Mouse (Mus musculus): ENCODE data around the gene Mfsd11. TPM values are rescaled to one million over a fixed set of nuclear protein-coding genes. Genes with fewer than 3 reads are reported as not detected.

Mfsd11 gene
- polyA plus RNA-seq, 1 experiment from 2014 or later: 33.3 TPM

- Histone ChIP-seq H3K27ac (no peak overlapping the region), H3K27me3 (replicated peaks) (peaks cover 14% of the 10 kb centered on the region; the same call in 1 of the 2 replicates), H3K4me2 (peak overlapping the region; percentile 53), H3K36me3 (no peaks in the 10 kb centered on the region), H3K9ac (no peak overlapping the region), H3K9me3 (no peaks in the 10 kb centered on the region), H3K4me3 (replicated peaks) (peak overlapping the region; percentile 18), H3K4me1 (no peaks in the 10 kb centered on the region)
- no peak for ATAC-seq (ENCODE audit: insufficient read depth, low FRiP score, low read depth)
- WGBS: 3% methylated on average over 23 of the region's 23 CpGs
Observed at GRCm38 (mm10) chr11:116905741-116906456, 53.7 kb downstream of the Mfsd11 start.

GRCm38 (mm10) chr11:116913573-116913972 lies 61.3 kb downstream of the Mfsd11 start:
- Histone ChIP-seq H3K4me2 (no peak overlapping the region), H3K27me3 (replicated peaks) (peaks cover 29% of the 10 kb centered on the region), H3K9ac (no peak overlapping the region), H3K9me3 (no peaks in the 10 kb centered on the region), H3K27ac (no peak overlapping the region), H3K36me3 (no peaks in the 10 kb centered on the region), H3K4me3 (replicated peaks) (no peak overlapping the region), H3K4me1 (peaks cover 3% of the 10 kb centered on the region)
- ATAC-seq (ENCODE audit: insufficient read depth, low FRiP score, low read depth): no peak
- 29% methylated on average over 16 of the region's 16 CpGs for WGBS

DNA sequence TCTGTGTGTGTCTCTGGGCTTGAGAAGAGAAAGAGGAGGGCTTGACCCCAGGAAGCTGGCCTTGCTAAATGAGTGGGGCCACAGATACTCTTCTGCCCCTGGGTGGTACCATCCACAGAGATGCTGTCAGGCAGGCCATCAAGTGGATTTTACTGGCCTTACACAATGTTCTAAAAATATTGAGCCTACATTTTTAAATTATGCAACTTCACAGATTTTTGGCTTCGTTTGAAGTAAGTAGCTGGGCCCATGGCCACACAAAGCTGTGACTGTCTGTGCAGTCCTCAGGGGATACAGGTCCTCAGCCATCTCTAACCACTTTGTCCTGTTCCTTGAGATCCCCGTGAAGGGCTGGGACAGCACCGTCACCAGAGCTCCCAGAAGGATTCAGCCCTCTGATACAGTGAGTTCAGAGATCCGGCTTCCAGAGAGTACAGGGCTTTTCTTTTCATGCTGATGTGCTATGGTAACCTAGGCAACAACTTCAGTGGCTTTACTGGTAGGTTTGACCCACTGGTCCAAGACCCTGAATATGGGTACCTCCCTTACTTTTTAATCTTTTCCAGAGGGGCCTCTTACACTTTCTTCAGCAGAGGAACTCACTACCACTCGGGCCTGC lies 62.1 kb downstream of the Mfsd11 start:
- ATAC-seq (ENCODE audit: insufficient read depth, low FRiP score, low read depth): no peak
- H3K27ac ChIP-seq: no peak overlapping the region
- H3K9ac ChIP-seq: no peak overlapping the region
- H3K36me3 ChIP-seq: no peaks in the 10 kb centered on the region
- H3K4me2 ChIP-seq: no peak overlapping the region
- peaks cover 8% of the 10 kb centered on the region for H3K4me1 ChIP-seq
- H3K9me3 ChIP-seq: no peaks in the 10 kb centered on the region
- H3K27me3 ChIP-seq (replicated peaks): peaks cover 37% of the 10 kb centered on the region
- no peak overlapping the region for H3K4me3 ChIP-seq (replicated peaks)
- WGBS: 73% methylated on average over 5 of the region's 5 CpGs

DNA sequence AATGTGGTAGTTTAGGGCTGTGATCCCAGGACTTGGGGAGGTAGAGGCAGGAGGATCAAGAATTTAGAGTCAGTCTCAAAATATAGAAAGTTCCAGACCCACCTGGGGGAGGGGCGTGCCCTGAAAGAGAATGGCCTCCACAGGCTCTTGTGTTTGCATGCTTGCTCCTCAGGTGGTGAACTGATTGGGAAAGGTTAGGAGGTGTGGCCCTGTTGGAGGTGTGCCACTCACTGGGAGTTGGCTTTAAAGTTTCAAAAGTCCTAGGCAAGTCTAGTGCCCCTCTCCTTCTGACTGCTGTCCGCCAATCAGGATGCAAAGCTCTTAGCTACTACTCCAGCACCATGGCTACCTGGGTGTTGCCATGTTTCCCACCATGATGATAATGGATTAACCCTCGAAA lies 63.0 kb downstream of the Mfsd11 start:
- 84% methylated on average over 3 of the region's 3 CpGs for WGBS
- peaks cover 10% of the 10 kb centered on the region for H3K4me1 ChIP-seq
- no peaks in the 10 kb centered on the region for H3K9me3 ChIP-seq

DNA sequence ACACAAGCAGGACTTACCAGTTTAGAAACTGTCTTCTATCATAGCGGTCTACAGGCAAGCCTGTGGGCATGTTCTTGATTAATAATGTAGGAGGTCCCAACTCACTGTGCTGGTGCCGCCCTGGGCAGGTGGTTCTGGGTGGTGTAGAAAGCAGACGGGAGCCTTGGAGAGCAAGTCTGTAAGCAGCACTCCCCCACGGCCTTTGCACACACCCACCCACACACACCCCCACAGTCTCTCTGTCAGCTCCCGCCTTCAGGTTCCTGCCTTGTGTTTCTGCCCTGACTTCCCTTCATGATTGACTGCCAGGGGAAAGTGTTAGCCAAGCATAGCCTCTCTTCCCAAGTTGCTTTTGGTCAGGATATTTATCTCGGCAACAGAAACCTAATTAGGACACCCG lies 65.1 kb downstream of the Mfsd11 start:
- H3K27me3 ChIP-seq (replicated peaks): peaks cover 57% of the 10 kb centered on the region
- no peak overlapping the region for H3K9ac ChIP-seq
- H3K36me3 ChIP-seq: no peaks in the 10 kb centered on the region
- WGBS: 37% methylated on average over 7 of the region's 7 CpGs
- no peaks in the 10 kb centered on the region for H3K9me3 ChIP-seq
- peaks cover 10% of the 10 kb centered on the region for H3K4me1 ChIP-seq
- no peak overlapping the region for H3K4me2 ChIP-seq
- no peak overlapping the region for H3K4me3 ChIP-seq (replicated peaks)
- H3K27ac ChIP-seq: no peak overlapping the region
- no peak for ATAC-seq (ENCODE audit: insufficient read depth, low FRiP score, low read depth)

More for the DNA sequence above, 63.0 kb downstream of the Mfsd11 start:
- no peak overlapping the region for H3K4me2 ChIP-seq
- no peak for ATAC-seq (ENCODE audit: insufficient read depth, low FRiP score, low read depth)
- H3K9ac ChIP-seq: no peak overlapping the region
- H3K4me3 ChIP-seq (replicated peaks): no peak overlapping the region
- H3K36me3 ChIP-seq: no peaks in the 10 kb centered on the region
- peaks cover 45% of the 10 kb centered on the region for H3K27me3 ChIP-seq (replicated peaks)
- no peak overlapping the region for H3K27ac ChIP-seq

- peak; percentile 64 for ATAC-seq (ENCODE audit: insufficient read depth, low FRiP score, low read depth)
- Histone ChIP-seq H3K4me2 (peak within 1 kb of the TSS; percentile 94), H3K27me3 (replicated peaks) (peaks cover 57% of the 10 kb centered on the region), H3K4me3 (replicated peaks) (peak within 1 kb of the TSS; percentile 54), H3K4me1 (peaks cover 10% of the 10 kb centered on the region), H3K9ac (peak within 1 kb of the TSS; percentile 49; the same call in 1 of the 2 replicates), H3K9me3 (no peaks in the 10 kb centered on the region), H3K27ac (no peak within 1 kb of the TSS), H3K36me3 (no peaks in the 10 kb centered on the region)
- WGBS: under 1% methylated on average over 66 of the region's 90 CpGs
Observed at GRCm38 (mm10) chr11:116918323-116919185, 66.3 kb downstream of the Mfsd11 start, which contains the start of gene Mgat5b. TSS of gene Mgat5b (plus strand) at chr11:116918863.

- H3K36me3 ChIP-seq: no peaks in the 10 kb centered on the region
- no peak for ATAC-seq (ENCODE audit: insufficient read depth, low FRiP score, low read depth)
- peak overlapping the region; percentile 94 for H3K4me2 ChIP-seq
- H3K4me1 ChIP-seq: peaks cover 10% of the 10 kb centered on the region
- no peak overlapping the region for H3K27ac ChIP-seq
- peak overlapping the region; percentile 49; the same call in 1 of the 2 replicates for H3K9ac ChIP-seq
- H3K9me3 ChIP-seq: no peaks in the 10 kb centered on the region
- 1% methylated on average over 57 of the region's 58 CpGs for WGBS
- peaks cover 57% of the 10 kb centered on the region for H3K27me3 ChIP-seq (replicated peaks)
- H3K4me3 ChIP-seq (replicated peaks): peak overlapping the region; percentile 54
Observed at GRCm38 (mm10) chr11:116919186-116920020, 67.2 kb downstream of the Mfsd11 start.

- Histone ChIP-seq H3K9ac (no peak overlapping the region), H3K4me2 (no peak overlapping the region), H3K9me3 (no peaks in the 10 kb centered on the region), H3K4me3 (replicated peaks) (no peak overlapping the region), H3K27ac (no peak overlapping the region), H3K27me3 (replicated peaks) (peaks cover 56% of the 10 kb centered on the region), H3K4me1 (peaks cover 10% of the 10 kb centered on the region), H3K36me3 (no peaks in the 10 kb centered on the region)
- no peak for ATAC-seq (ENCODE audit: insufficient read depth, low FRiP score, low read depth)
- 2% methylated on average over 6 of the region's 6 CpGs for WGBS
Observed at GRCm38 (mm10) chr11:116920746-116921145, 68.5 kb downstream of the Mfsd11 start.

DNA sequence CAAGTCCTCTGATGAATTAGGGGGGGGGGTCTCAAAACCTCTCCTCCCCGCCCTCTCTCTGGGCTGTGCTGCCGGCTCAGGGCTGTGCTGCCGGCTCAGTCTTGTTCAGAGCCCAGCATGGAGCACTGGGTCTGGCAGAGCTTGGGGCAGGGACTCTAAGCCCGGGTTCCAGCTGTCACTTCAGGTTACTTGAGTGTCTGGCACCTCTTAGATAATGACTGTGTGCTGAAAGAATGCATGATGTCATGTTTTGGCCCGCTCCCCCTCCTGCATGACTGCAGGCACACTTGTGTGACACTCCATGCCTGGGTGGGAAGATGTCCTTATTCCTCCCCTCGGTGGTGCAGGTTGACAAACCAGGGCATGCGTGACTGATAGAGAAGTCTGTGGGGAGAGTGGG lies 69.8 kb downstream of the Mfsd11 start:
- H3K27me3 ChIP-seq (replicated peaks): peaks cover 43% of the 10 kb centered on the region

More for the DNA sequence above, 69.8 kb downstream of the Mfsd11 start:
- Histone ChIP-seq H3K4me1 (peaks cover 10% of the 10 kb centered on the region), H3K36me3 (no peaks in the 10 kb centered on the region), H3K9me3 (no peaks in the 10 kb centered on the region), H3K4me2 (no peak overlapping the region), H3K27ac (no peak overlapping the region), H3K9ac (no peak overlapping the region), H3K4me3 (replicated peaks) (no peak overlapping the region)
- WGBS: 46% methylated on average over 7 of the region's 7 CpGs
- ATAC-seq (ENCODE audit: insufficient read depth, low FRiP score, low read depth): no peak
